ENCODE assay signal across 1 mouse cellular context in the genomic region with DNA sequence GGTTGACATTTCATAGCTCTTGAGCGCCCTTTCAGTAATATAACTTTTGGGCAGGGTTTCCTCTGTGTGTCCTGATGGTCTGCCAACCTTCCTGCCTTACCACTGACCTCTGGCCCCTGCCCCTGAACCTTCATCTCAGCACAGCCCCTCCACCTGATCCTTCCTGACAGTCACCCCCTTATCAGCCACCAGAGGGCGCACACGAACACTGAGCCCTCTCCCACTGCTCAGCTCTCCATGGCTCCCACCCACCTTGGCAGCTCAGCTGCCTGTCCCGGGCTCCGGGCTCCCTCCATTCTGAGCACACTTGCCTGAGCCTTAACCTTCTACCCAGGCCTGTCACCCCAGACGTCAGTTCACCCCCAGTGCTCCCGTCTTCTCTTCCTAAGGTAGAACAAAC.
TF ChIP-seq lines count a peak whose summit lies in the region.

No protein-coding gene starts in this region.

TF ChIP-seq in C2C12, 6 proteins besides CTCF, POLR2A, EP300 and RAD21:
- TF ChIP-seq CEBPB (IDR thresholded peaks at IDR 0.05; ENCODE audit: low read depth) = no peak
- TF ChIP-seq USF1 (IDR thresholded peaks at IDR 0.05; ENCODE audit: low read depth) = no peak
- no peak for TF ChIP-seq MYOD1 (IDR thresholded peaks at IDR 0.05; ENCODE audit: control insufficient read depth, insufficient read length, low read depth)
- no peak for TF ChIP-seq MYOG (IDR thresholded peaks at IDR 0.05; ENCODE audit: control insufficient read depth, extremely low read depth, insufficient read length)
- TF ChIP-seq MAX (IDR thresholded peaks at IDR 0.05) = no peak
- no peak for TF ChIP-seq FOSL1 (IDR thresholded peaks at IDR 0.05; ENCODE audit: insufficient read depth, low read length, poor library complexity, severe bottlenecking)
TF ChIP-seq in C2C12: peak in this region for 0.
